Mouse (Mus musculus) heart, embryonic 11.5 days (tissue): ENCODE data around the gene Mroh2a. TPM values are rescaled to one million over a fixed set of nuclear protein-coding genes. Genes with fewer than 3 reads are reported as not detected.
A peak's percentile ranks its signal among the peaks of the same experiment; 100 is the strongest.

Experiments used
- ATAC-seq: fragments of 200-750 bp; cut with Nextera tagmentation; replicated peaks from 2 replicates; pipeline ENCODE4 v1.8.0; 2017; ENCODE audit warnings: moderate library complexity; ENCODE audit not compliant: insufficient number of reproducible peaks, low FRiP score, low TSS enrichment
- H3K27ac ChIP-seq: fragments of 300-500 bp; sonication (generic); 2 replicates; pipeline ENCODE4 v1.5.1; 2014; ENCODE audit warnings: mild to moderate bottlenecking, low read depth, low read length
- H3K27me3 ChIP-seq: fragments of 300-500 bp; sonication (generic); 2 replicates; pipeline ENCODE4 v1.6.1; 2014; ENCODE audit warnings: mild to moderate bottlenecking, low read length, mixed read lengths; ENCODE audit not compliant: control insufficient read depth, insufficient read depth
- H3K36me3 ChIP-seq: fragments of 300-500 bp; sonication (generic); 2 replicates; pipeline ENCODE4 v1.6.1; 2014; ENCODE audit warnings: mild to moderate bottlenecking, low read length, moderate library complexity, mixed read lengths; ENCODE audit not compliant: control insufficient read depth, insufficient read depth
- H3K4me1 ChIP-seq: fragments of 300-500 bp; sonication (generic); 2 replicates; pipeline ENCODE4 v1.6.1; 2014; ENCODE audit warnings: low read length; ENCODE audit not compliant: control insufficient read depth, insufficient read depth
- H3K4me2 ChIP-seq: fragments of 300-500 bp; sonication (generic); 2 replicates; pipeline ENCODE4 v1.6.1; 2014; ENCODE audit warnings: mild to moderate bottlenecking, moderate library complexity
- H3K4me3 ChIP-seq: fragments of 300-500 bp; sonication (generic); 2 replicates; pipeline ENCODE4 v1.5.1; 2014; ENCODE audit warnings: low read depth, low read length
- H3K9ac ChIP-seq: fragments of 300-500 bp; sonication (generic); 2 replicates; pipeline ENCODE4 v1.6.1; 2014; ENCODE audit warnings: mild to moderate bottlenecking, low read depth, low read length, moderate library complexity
- H3K9me3 ChIP-seq: fragments of 300-500 bp; sonication (generic); replicated peaks from 2 replicates; pipeline ENCODE4 v1.6.1; 2016; ENCODE audit warnings: low read length; ENCODE audit not compliant: control insufficient read depth
- WGBS: fragments of 180-500 bp; shearing (Covaris S2); extraction: QIAGEN DNeasy Blood & Tissue Kit; methylation state at CpG from one replicate; pipeline ENCODE4 v1.1.7; 2014; ENCODE audit not compliant: insufficient replicate concordance; 5-methylcytosine and 5-hydroxymethylcytosine counted together
- polyA plus RNA-seq: library from polyadenylated mRNA; unstranded; fragments of >200 nt; fragmentation: Nextera tagmentation; extraction: Ambion mirVana; gene quantifications from 2 replicates; pipeline ENCODE4 v1.2.1, GENCODE M21; 2014

Gene Mroh2a
- polyA plus RNA-seq, 1 experiment from 2014 or later = 1.1 TPM

DNA sequence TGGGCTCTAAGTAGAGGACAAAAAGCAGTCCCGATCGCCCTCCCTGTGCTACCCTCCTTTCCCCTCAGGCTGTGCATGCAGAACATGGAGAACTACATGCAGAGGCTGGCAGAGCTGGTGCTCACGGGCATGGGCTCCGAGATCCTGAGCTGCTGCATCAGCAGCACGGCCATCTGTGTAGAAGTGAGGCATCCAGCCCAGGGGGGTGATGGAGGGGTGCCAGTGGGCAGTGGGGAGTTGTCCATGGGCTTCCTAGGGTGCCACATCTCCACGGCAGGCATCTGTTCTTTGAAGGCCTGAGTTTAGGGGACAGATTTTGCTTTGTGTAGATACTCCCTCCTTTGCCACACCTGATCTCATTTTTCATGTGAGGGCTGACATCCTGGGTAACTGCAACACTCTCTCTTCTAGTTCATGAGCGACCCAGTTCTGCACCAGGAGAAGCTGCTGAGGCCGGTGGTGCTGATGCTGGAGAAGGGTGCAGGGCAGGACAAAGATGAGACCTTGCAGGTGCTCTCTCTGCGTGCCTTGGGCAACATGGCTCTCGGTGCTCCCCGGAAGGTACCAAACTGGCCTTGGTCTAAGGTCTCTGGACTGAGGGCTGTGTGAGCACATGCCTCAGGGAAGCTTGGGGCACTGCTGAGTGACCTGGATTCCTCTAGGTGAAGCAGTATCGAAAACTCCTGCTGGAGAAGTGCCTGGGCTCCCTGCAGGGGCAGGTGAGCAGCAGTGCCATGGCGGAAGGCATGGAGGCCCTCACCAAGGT is 29.4 kb downstream of the Mroh2a start:
- no peak for ATAC-seq
- 73% methylated on average over 13 of the region's 13 CpGs for WGBS

DNA sequence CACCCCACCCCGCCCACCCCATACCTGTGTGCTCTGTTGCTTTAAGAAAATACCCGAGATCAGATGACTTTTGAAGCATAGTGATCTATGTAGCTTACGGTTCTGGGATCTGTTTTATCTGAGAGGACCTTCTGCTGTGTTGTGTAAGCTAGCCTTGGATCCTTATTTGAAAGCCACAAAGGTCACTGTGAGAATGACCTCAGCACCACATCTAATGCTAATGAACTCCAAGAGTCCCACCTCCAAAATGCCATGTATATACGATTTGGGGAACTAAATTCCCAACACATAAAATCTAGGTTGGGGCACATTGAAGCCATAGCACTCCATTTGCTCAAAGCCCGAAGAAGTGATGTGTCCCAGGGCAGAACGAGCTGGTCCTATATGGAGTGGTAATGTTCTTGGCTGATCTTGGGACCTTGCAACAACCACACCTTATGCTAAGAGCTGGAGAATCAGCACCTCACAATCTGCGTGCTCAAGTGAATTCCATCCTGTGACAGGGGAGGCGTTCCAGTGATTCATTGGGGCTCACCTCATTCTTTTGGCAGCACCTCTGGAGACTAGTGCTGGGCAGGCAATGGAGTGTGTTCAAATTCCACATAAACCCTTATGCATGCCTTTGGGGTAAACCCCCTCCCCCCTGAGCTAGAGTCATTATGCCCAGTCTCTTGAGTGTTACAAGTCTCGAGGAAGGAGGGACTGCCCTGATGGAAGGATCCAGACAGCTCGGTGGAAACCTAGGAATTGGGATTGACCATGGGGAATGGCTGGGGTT is 30.3 kb downstream of the Mroh2a start:
- H3K4me1 ChIP-seq = peaks cover 5% of the 10 kb centered on the region; the same call in 1 of the 2 replicates
- H3K9ac ChIP-seq = no peak overlapping the region
- no peaks in the 10 kb centered on the region for H3K27me3 ChIP-seq
- H3K4me2 ChIP-seq = no peak overlapping the region
- no peak for ATAC-seq
- H3K27ac ChIP-seq = no peak overlapping the region
- H3K36me3 ChIP-seq = peaks cover 18% of the 10 kb centered on the region
- H3K9me3 ChIP-seq = peaks cover 66% of the 10 kb centered on the region
- no peak overlapping the region for H3K4me3 ChIP-seq
- WGBS = 73% methylated on average over 10 of the region's 10 CpGs

More for the DNA sequence above, 29.4 kb downstream of the Mroh2a start:
- Histone ChIP-seq H3K9me3 (peaks cover 71% of the 10 kb centered on the region), H3K36me3 (peaks cover 9% of the 10 kb centered on the region), H3K27ac (no peak overlapping the region), H3K4me2 (no peak overlapping the region), H3K4me1 (peaks cover 5% of the 10 kb centered on the region; the same call in 1 of the 2 replicates), H3K27me3 (no peaks in the 10 kb centered on the region), H3K4me3 (no peak overlapping the region), H3K9ac (no peak overlapping the region)

DNA sequence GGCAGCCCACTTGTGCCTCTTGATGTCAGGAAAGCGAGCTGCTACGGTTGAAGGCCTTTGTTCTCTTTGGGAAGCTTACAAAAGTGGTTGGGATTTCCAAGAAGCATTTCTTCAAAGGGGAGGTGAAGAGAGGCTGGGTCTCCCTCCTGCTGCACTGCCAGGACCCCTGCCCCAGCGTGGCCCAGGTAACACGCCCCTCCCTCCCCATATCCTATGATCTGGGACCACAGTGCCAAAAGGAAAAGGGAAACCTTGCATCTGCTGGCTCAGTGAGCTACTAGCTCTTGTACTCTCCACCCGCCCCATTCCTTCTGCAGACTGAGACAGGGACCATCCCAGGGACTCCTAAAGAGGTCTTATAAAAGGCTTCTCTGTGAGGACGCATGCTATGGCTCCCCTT is 30.9 kb downstream of the Mroh2a start:
- Histone ChIP-seq H3K4me3 (no peak overlapping the region), H3K4me1 (peaks cover 11% of the 10 kb centered on the region; the same call in 1 of the 2 replicates), H3K4me2 (no peak overlapping the region), H3K27ac (no peak overlapping the region), H3K27me3 (no peaks in the 10 kb centered on the region), H3K36me3 (peaks cover 24% of the 10 kb centered on the region), H3K9me3 (peaks cover 60% of the 10 kb centered on the region), H3K9ac (no peak overlapping the region)
- 78% methylated on average over 6 of the region's 6 CpGs for WGBS
- no peak for ATAC-seq

DNA sequence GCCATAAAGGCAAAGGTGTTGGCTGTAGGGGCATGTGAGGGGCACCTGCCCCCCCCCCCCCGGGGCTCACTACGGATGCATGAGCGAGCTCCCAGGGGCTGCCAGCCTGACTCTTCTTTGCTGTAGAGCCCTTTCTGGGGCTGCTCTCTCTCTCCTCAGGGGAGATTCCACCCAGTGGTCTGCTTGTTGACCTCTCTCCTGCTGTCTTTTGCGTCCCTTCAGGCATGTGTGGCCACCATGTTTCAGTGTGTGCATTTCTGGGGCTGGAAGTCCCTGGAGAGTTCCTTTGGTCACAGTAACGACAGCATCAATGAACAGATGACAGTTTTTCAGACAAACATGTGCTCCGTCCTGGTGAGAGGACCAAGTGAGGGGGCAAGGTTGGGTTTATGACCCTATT is 31.6 kb downstream of the Mroh2a start:
- H3K4me2 ChIP-seq = no peak overlapping the region
- H3K27ac ChIP-seq = no peak overlapping the region
- peaks cover 31% of the 10 kb centered on the region for H3K36me3 ChIP-seq
- peaks cover 56% of the 10 kb centered on the region for H3K9me3 ChIP-seq
- H3K4me3 ChIP-seq = no peak overlapping the region
- ATAC-seq = no peak
- 67% methylated on average over 6 of the region's 6 CpGs for WGBS
- H3K9ac ChIP-seq = no peak overlapping the region
- peaks cover 13% of the 10 kb centered on the region; the same call in 1 of the 2 replicates for H3K4me1 ChIP-seq
- no peaks in the 10 kb centered on the region for H3K27me3 ChIP-seq

DNA sequence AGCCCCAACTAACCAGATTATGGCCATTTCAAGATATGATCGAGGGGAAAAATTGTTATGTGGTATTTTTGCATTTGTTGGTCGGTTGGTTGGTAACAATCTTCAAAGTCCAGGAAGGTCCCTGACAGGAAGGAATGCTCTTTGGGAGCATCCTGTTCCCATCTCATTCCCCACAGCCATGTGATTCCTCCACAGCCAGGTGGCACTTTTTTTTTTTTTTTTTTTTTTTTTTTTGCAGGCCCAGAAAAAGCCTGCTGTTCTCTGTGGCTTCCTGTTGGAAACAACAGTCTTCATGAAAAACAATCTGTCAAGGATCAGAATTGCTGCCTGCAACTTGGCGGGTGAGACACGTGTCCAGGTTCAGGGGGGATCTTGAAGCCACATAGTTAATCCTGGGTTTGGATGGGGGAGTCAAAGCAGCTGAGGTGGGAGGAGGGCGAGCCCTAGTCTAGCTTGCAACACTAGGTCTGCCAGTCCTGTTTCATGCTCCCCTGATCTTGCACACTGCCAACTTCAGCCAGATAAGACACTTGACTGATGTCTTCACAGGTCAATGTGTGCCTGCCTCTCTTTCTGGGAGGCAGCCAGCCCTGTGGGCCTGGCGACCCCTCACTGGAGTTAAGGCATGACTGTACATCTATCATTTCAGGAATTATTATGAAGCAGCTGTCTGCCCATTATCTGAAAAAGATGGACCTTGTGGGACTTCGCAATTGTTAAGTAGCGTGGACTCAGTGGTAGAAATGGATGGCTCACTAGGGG is 32.3 kb downstream of the Mroh2a start:
- H3K4me2 ChIP-seq = no peak overlapping the region
- ATAC-seq = peak; percentile 2; the same call in 1 of the 2 replicates
- peaks cover 49% of the 10 kb centered on the region for H3K9me3 ChIP-seq
- peaks cover 38% of the 10 kb centered on the region for H3K36me3 ChIP-seq
- no peak overlapping the region for H3K4me3 ChIP-seq
- H3K27ac ChIP-seq = no peak overlapping the region
- WGBS = 66% methylated on average over 8 of the region's 8 CpGs
- peaks cover 13% of the 10 kb centered on the region; the same call in 1 of the 2 replicates for H3K4me1 ChIP-seq
- no peak overlapping the region for H3K9ac ChIP-seq
- no peaks in the 10 kb centered on the region for H3K27me3 ChIP-seq

DNA sequence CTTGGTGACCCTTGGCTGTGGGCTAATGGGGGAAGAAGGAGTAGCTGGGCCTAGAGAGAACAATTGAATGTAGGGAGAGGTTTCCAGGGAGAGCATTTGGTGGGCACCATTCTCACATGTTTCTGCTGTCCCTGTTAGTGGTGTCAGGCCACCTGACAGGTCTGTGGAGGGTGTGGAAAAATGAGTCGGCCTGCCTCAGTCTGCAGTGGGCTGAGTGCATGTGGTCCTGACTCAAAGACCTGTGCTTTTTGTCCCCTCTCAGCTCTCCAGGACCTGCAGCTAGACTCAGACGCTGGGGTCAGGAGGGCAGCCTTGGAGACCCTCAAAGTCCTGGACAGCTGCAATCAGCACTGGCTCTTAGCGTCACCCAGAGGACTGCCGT is 32.8 kb downstream of the Mroh2a start:
- WGBS = 72% methylated on average over 4 of the region's 4 CpGs
- Histone ChIP-seq H3K9ac (no peak overlapping the region), H3K27me3 (no peaks in the 10 kb centered on the region), H3K4me2 (no peak overlapping the region), H3K9me3 (peaks cover 43% of the 10 kb centered on the region), H3K27ac (no peak overlapping the region), H3K4me3 (no peak overlapping the region), H3K4me1 (peaks cover 13% of the 10 kb centered on the region; the same call in 1 of the 2 replicates), H3K36me3 (peaks cover 43% of the 10 kb centered on the region)
- ATAC-seq = 0 out of 2 replicates have a peak, but pooled peaks have one; percentile 3

DNA sequence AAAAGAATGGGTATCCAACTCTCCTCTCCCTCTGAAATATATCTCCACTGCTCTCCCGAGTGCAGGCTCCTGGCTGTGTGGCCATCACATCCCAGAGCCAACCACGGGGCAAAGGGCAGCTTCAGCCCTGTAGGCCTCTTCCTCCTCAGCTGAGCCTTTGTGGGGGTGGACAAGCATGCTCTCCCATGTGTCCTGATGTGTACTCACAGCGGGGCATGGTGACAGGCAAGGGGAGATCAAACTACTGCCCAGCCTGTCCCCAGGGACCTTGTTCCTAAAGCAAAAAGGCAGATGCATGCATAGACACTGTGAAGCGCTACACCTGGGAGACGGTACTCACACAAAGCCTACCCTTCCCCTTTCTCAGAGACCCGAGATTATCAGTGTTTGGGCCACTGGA is 33.3 kb downstream of the Mroh2a start:
- Histone ChIP-seq H3K4me1 (peaks cover 17% of the 10 kb centered on the region; the same call in 1 of the 2 replicates), H3K27ac (no peak overlapping the region), H3K4me2 (no peak overlapping the region), H3K9me3 (peaks cover 39% of the 10 kb centered on the region), H3K27me3 (no peaks in the 10 kb centered on the region), H3K9ac (no peak overlapping the region), H3K4me3 (no peak overlapping the region), H3K36me3 (peaks cover 48% of the 10 kb centered on the region)
- ATAC-seq = 0 out of 2 replicates have a peak, but pooled peaks have one; percentile 1
- 79% methylated on average over 6 of the region's 6 CpGs for WGBS
